Mouse (Mus musculus): ENCODE measurements around the gene Smco4. TPM values are rescaled to one million over a fixed set of nuclear protein-coding genes. Genes with fewer than 3 reads are reported as not detected.

Smco4 gene
- polyA plus RNA-seq, 1 experiment from 2014 or later, result 0.79 TPM

DNA sequence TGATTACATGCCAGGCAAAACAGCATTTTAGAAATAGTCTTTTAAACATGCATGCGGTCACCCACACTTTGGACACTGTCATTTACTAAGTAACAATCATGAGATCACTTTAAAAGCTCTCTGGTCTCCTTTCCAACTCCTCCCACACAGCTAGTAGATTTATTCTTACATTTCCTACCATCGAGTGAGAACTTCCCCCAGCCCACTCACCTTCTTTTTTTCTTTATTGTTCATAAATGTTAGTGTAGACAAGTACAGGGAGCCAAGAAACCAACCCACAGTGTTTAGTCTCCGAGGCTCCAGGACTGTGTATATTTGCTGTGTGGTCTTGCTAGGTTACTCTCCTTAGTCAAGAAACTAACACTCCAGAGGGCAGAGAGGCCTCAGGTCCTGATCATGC, 16.1 kb downstream of the Smco4 start:
- Histone ChIP-seq H3K4me2 (replicated peaks) (no peak overlapping the region), H3K4me1 (peaks cover 11% of the 10 kb centered on the region; the same call in 1 of the 2 replicates), H3K36me3 (no peaks in the 10 kb centered on the region), H3K27ac (replicated peaks) (no peak overlapping the region), H3K4me3 (no peak overlapping the region), H3K27me3 (no peaks in the 10 kb centered on the region; the same call in 1 of the 2 replicates), H3K9me3 (no peaks in the 10 kb centered on the region), H3K9ac (replicated peaks) (no peak overlapping the region)
- ATAC-seq (ENCODE audit: low FRiP score, low read depth), result no peak
- 87% methylated on average over 3 of the region's 3 CpGs for WGBS

DNA sequence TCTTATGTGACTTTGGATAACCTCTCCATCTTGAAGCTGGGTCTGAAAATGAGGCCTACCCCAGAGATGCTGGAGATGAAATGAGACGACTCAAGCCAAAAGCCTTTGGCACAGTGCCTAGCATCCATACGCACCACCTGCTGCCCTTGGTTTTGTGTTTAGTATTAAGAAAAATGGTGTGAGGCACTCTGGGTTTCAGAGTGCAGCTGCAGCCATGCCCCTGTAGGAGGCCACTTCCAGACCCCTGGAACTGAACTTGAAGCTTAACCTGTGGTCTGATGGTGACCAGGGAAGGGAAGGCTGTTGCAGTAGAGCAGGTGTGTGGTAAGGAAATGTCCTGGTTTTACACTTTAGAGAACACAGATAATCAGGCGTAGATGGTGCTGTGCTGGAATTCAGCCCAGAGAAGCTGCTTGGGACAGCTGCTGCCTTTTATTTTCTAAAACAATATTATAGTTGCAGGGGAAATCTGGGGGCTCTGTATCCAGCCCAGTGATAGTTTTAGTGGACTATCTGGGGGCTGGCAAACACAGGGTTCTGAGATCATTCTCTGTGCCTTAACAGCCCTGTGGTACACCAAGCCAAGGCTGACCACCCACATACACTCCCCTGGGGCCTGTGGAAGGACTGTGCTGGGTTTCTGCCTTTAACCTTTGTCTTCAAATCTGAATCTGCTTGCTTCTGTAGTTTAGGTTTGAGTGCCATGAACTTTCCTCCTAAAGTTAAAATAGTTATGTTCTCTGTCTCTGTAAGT, 17.5 kb downstream of the Smco4 start:
- H3K4me3 ChIP-seq, result no peak overlapping the region
- no peaks in the 10 kb centered on the region for H3K36me3 ChIP-seq
- no peaks in the 10 kb centered on the region for H3K9me3 ChIP-seq
- 75% methylated on average over 3 of the region's 3 CpGs for WGBS
- H3K27me3 ChIP-seq, result no peaks in the 10 kb centered on the region
- no peak overlapping the region for H3K9ac ChIP-seq (replicated peaks)
- H3K4me1 ChIP-seq, result peaks cover 11% of the 10 kb centered on the region; the same call in 1 of the 2 replicates
- H3K4me2 ChIP-seq (replicated peaks), result no peak overlapping the region
- ATAC-seq (ENCODE audit: low FRiP score, low read depth), result no peak; the same call in 1 of the 2 replicates
- no peak overlapping the region for H3K27ac ChIP-seq (replicated peaks)

DNA sequence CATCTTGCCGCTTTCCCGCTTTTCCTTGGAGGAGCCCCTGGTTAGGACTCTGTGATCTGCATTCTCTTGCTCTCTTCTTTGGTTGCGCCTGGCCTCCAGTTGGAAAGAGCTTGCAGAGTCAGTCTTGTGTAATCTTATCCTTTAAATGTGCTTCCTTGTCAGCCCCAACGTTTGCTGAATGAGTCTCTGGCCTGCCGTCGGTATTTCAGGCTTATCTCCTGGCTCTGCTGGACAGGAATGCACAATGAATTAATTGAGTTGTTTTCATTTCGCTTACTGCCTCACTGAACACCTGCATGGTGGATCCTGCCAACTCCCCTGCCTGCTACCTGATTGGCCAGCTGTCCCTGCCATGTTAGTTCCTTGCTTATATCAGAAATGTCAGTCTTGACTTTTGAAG, 19.7 kb downstream of the Smco4 start:
- WGBS, result 53% methylated on average over 7 of the region's 7 CpGs
- Histone ChIP-seq H3K9me3 (no peaks in the 10 kb centered on the region), H3K27me3 (no peaks in the 10 kb centered on the region), H3K36me3 (no peaks in the 10 kb centered on the region), H3K4me3 (no peak overlapping the region), H3K4me1 (peaks cover 11% of the 10 kb centered on the region; the same call in 1 of the 2 replicates), H3K27ac (replicated peaks) (no peak overlapping the region), H3K4me2 (replicated peaks) (no peak overlapping the region), H3K9ac (replicated peaks) (no peak overlapping the region)
- ATAC-seq (ENCODE audit: low FRiP score, low read depth), result no peak

DNA sequence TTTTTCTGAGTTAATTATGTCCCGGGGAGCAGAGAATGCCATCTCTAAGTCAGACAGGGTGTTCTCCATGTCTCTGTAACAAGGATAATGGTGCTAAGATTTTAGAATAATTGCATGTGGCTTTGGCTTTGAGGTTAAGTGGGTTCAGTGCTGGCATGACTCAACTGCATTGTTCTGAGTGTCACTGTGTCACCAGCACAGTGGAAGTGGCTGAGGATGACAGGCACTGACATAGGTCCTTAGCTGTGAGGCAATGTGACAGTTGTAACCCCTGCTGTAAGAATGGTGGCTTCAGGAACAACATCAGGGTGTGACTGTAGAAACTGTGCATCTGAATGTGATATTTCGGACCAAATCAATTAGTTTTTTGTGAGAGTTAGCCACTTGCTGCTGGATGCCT, 22.8 kb downstream of the Smco4 start:
- Histone ChIP-seq H3K9me3 (no peaks in the 10 kb centered on the region), H3K27me3 (no peaks in the 10 kb centered on the region), H3K4me1 (peaks cover 1% of the 10 kb centered on the region; the same call in 1 of the 2 replicates), H3K4me3 (no peak overlapping the region), H3K9ac (replicated peaks) (no peak overlapping the region), H3K27ac (replicated peaks) (no peak overlapping the region), H3K36me3 (no peaks in the 10 kb centered on the region), H3K4me2 (replicated peaks) (no peak overlapping the region)
- no peak for ATAC-seq (ENCODE audit: low FRiP score, low read depth)
- WGBS, result 65% methylated on average over 2 of the region's 2 CpGs

DNA sequence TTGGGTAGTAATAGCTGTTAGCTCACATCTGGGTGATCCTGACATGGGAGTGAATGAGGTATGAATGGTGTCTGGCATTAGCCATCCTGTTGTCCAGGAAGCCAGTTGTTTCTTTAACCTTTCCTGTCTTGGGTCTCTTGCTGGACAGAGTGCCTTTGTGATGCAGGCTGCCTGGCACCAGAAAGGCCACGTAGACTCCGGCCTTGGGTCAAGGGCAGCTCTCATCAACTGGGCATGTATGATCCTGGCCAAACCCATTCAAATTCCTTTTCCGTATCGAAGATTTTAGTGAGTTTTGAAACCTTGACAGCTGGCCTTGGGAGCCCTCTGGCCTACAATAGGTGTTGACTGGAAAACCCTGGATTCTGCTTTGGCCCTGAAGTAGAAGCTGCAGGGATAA, 24.7 kb downstream of the Smco4 start:
- no peak overlapping the region for H3K9ac ChIP-seq (replicated peaks)
- no peak for ATAC-seq (ENCODE audit: low FRiP score, low read depth)
- H3K4me1 ChIP-seq, result no peaks in the 10 kb centered on the region
- H3K4me3 ChIP-seq, result no peak overlapping the region
- H3K36me3 ChIP-seq, result no peaks in the 10 kb centered on the region
- H3K9me3 ChIP-seq, result no peaks in the 10 kb centered on the region
- 85% methylated on average over 4 of the region's 4 CpGs for WGBS
- no peak overlapping the region for H3K4me2 ChIP-seq (replicated peaks)
- H3K27ac ChIP-seq (replicated peaks), result no peak overlapping the region
- H3K27me3 ChIP-seq, result no peaks in the 10 kb centered on the region

DNA sequence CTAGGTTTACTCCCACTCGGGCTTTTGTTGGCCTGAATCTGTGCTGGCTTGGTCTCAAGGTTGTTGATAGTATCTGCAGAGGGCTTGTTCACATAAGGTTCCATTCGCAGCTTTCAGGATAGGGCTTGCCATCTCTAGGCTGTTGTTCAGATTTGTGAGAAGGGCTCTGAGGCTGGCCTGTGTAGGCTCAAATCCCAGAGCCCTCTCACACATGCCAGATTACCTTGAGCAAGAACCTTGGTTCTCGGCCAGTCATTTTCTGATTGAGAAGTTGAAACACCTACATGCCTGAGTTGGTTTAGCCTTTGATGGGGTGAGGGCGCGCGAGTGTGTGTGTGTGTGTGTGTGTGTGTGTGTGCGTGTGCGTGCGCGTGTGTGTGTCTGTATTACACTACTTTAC, 29.1 kb downstream of the Smco4 start:
- ATAC-seq (ENCODE audit: low FRiP score, low read depth), result no peak
- H3K27ac ChIP-seq (replicated peaks), result no peak overlapping the region

DNA sequence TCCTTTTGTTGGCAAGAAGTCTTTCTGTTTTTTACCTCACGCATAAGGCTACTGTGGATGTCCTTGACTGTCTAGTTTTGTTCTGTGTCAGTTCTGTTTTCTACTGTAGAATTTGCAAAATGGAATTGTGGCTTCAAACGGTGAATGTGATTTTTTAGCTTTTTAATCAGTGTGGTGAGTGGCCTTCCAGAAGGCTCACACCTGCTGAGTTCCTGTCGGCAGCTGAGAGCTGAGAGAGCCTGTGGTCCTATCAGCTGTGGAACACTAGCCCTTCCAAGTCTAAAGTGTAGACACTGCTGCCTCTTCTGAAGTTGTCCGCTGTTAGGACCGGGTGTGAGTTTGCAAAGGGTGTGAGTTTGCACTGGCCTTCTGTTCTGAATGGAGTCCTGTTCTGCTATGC, 29.7 kb downstream of the Smco4 start:
- WGBS, result 84% methylated on average over 5 of the region's 5 CpGs
- Histone ChIP-seq H3K4me1 (no peaks in the 10 kb centered on the region), H3K27ac (replicated peaks) (no peak overlapping the region)

More for the DNA sequence above, 29.1 kb downstream of the Smco4 start:
- WGBS, result 97% methylated on average over 10 of the region's 10 CpGs
- Histone ChIP-seq H3K4me3 (no peak overlapping the region), H3K27me3 (no peaks in the 10 kb centered on the region), H3K9me3 (no peaks in the 10 kb centered on the region), H3K9ac (replicated peaks) (no peak overlapping the region), H3K4me1 (no peaks in the 10 kb centered on the region), H3K36me3 (no peaks in the 10 kb centered on the region), H3K4me2 (replicated peaks) (no peak overlapping the region)

DNA sequence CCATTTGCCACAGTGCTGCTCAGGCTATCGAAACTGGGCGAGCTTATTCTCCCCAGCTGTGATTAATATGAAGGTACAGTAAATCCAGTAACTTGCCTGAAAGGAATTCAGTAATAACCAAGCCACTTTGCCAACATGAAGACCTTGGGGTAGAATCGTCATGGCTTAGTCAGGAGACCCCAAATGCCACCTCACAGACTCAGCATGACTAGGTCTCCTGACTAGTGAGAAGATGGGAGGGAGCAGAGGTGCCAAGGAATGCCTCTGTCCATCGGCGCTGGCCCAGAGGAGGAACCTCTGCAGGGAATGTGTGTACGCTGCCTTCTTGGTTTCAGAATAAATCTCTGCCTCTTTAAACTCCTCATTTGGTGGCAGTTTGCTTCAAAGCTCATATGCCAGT, 30.4 kb downstream of the Smco4 start:
- 83% methylated on average over 6 of the region's 6 CpGs for WGBS
- Histone ChIP-seq H3K27me3 (no peaks in the 10 kb centered on the region), H3K4me2 (replicated peaks) (no peak overlapping the region), H3K27ac (replicated peaks) (no peak overlapping the region), H3K4me3 (no peak overlapping the region), H3K36me3 (no peaks in the 10 kb centered on the region), H3K9ac (replicated peaks) (no peak overlapping the region), H3K4me1 (peaks cover 3% of the 10 kb centered on the region; the same call in 1 of the 2 replicates), H3K9me3 (no peaks in the 10 kb centered on the region)
- ATAC-seq (ENCODE audit: low FRiP score, low read depth), result no peak

More for the DNA sequence above, 29.7 kb downstream of the Smco4 start:
- H3K4me3 ChIP-seq, result no peak overlapping the region
- H3K36me3 ChIP-seq, result no peaks in the 10 kb centered on the region
- no peaks in the 10 kb centered on the region for H3K9me3 ChIP-seq
- no peak for ATAC-seq (ENCODE audit: low FRiP score, low read depth)
- no peak overlapping the region for H3K4me2 ChIP-seq (replicated peaks)
- no peak overlapping the region for H3K9ac ChIP-seq (replicated peaks)
- no peaks in the 10 kb centered on the region for H3K27me3 ChIP-seq

DNA sequence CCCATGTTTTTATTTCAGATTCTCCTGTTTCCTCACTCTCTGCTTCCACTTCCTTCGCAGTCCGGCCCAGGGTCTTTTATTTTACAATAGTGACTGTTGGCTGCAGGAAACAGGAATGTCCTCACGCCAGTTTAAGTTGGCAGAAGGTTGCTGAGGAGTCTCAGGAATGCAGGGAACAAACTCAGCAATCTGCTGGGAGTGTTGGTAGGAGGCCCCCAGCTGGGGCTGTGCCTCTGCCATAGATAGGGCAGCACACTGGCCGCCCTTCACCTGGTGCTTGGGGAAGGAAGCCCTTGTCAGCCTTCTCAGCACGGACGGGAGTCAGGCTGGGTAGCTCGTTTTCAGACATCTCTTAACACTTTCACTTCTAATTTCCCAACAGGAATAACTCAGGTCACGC, 32.0 kb downstream of the Smco4 start:
- no peak overlapping the region for H3K27ac ChIP-seq (replicated peaks)
- WGBS, result 85% methylated on average over 8 of the region's 8 CpGs
- H3K9me3 ChIP-seq, result no peaks in the 10 kb centered on the region
- no peaks in the 10 kb centered on the region for H3K36me3 ChIP-seq
- no peak overlapping the region for H3K4me2 ChIP-seq (replicated peaks)
- H3K4me1 ChIP-seq, result peaks cover 15% of the 10 kb centered on the region
- no peak overlapping the region for H3K4me3 ChIP-seq
- H3K9ac ChIP-seq (replicated peaks), result no peak overlapping the region
- H3K27me3 ChIP-seq, result no peaks in the 10 kb centered on the region
- ATAC-seq (ENCODE audit: low FRiP score, low read depth), result no peak

DNA sequence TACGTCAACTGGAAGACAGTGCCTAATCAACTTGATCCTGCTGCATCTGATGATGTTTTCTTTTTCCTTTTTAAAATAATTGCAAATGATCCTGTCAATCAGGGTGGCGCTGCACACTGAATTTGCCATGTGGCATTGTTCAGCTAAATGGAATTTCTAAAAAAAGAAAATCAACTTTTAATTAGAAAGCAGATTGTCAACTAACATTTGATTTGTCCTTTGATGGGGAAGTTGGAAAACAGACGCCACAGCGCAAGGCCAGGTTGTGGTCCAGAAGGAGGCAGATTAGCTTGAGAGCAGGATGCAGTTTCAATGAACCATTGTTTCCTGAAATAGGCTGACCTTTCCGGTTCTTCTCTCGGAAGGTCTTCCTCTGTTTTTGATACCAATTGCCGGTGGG, 33.3 kb downstream of the Smco4 start:
- H3K9ac ChIP-seq (replicated peaks), result no peak overlapping the region
- H3K9me3 ChIP-seq, result no peaks in the 10 kb centered on the region
- H3K36me3 ChIP-seq, result no peaks in the 10 kb centered on the region
- no peaks in the 10 kb centered on the region for H3K27me3 ChIP-seq
- peaks cover 15% of the 10 kb centered on the region for H3K4me1 ChIP-seq
- H3K4me2 ChIP-seq (replicated peaks), result no peak overlapping the region
- WGBS, result 72% methylated on average over 7 of the region's 7 CpGs
- no peak overlapping the region for H3K27ac ChIP-seq (replicated peaks)
- no peak for ATAC-seq (ENCODE audit: low FRiP score, low read depth)
- H3K4me3 ChIP-seq, result no peak overlapping the region

DNA sequence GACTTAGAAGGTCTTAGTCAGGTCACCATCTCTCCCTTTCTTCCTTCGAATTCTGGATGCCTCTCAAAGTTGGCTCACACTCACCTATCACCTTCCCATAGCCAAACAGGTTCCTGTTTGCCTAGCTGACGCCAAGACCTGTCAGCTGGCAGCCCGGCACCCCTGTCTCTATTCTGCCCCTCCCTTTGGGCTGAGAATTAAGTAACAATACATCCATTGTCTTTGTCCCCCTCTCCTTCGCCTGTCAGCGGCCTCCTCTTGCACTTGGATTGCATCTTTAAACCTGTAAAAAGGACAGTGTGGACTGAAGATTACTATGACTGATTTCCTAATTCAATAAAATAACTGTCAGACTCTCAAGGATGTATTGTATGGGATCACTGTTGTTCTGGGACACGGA, 34.6 kb downstream of the Smco4 start:
- ATAC-seq (ENCODE audit: low FRiP score, low read depth), result no peak
- Histone ChIP-seq H3K9ac (replicated peaks) (no peak overlapping the region), H3K9me3 (no peaks in the 10 kb centered on the region), H3K4me1 (peaks cover 15% of the 10 kb centered on the region), H3K27ac (replicated peaks) (no peak overlapping the region), H3K4me3 (no peak overlapping the region), H3K27me3 (no peaks in the 10 kb centered on the region), H3K4me2 (replicated peaks) (no peak overlapping the region), H3K36me3 (no peaks in the 10 kb centered on the region)
- 65% methylated on average over 6 of the region's 6 CpGs for WGBS

DNA sequence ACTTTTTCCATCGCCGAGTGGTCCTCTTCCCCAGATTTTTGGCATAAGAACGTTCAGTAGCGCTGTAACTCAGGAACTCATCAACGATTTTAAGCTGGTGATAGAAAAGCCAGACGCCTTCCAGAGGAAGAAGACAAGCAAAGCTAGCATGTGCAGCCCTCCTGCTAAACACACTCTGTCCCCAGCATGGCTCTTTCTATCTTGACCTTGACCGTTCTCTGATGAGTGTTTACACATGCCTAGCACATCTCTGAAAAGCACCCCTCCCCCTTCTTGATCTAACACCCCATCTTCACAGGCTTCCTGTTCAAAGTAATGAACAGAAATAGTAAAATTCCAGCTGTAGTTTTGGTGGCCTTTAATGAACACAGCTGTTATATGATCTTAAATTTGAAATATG, 35.1 kb downstream of the Smco4 start:
- Histone ChIP-seq H3K4me2 (replicated peaks) (no peak overlapping the region), H3K4me1 (peaks cover 15% of the 10 kb centered on the region), H3K27ac (replicated peaks) (no peak overlapping the region), H3K9ac (replicated peaks) (no peak overlapping the region), H3K27me3 (no peaks in the 10 kb centered on the region), H3K36me3 (no peaks in the 10 kb centered on the region), H3K4me3 (no peak overlapping the region), H3K9me3 (no peaks in the 10 kb centered on the region)
- 86% methylated on average over 7 of the region's 7 CpGs for WGBS
- ATAC-seq (ENCODE audit: low FRiP score, low read depth), result no peak

All from midbrain, embryonic 12.5 days (tissue).